Mouse (Mus musculus): ENCODE results near the gene Gm20715.
"Not testable (repeated sequence)": the region's sequence is repeated elsewhere in the genome, so short reads cannot be mapped to it uniquely, and the experiment has no call there.

Gm20715 gene

DNA sequence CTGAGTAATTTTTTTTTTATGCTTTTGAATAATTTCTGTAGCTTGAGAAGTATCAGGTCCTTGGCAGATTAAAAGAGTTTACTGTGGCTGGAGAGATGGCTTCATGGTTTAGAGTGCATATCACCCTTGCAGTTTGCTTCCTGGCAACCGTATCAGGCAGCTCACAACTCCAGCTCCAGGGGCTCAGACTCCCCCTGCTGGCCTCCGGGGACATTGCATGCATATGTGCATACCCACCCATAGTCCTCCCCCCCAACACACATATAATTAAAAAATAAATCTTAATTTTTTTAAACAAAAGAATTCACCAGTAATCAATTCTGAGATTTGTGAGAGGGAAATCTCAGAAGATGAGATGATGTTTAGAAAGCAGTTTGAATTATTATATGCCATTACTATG lies 20.3 kb downstream of the Gm20715 start:
- DNase-seq, result peak; percentile 50 to 57

DNA sequence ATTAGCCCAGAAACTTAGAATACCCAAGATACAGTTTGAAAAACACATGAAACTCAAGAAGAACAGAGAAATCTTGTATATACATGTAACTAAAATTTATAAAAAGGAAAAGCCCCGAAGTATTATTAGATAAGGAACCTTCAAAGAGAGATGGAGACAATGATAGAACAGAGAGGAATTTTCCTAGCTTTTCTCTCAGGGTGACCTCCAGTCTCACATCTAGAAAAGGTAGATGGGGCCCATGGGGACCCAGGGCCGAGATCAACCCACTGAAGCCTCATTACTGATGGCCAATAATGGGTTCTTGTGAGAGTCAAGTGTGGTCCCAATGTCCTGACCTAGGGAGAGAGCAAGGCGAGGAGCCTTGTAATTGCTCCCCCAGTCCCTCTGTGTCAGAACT lies 28.3 kb downstream of the Gm20715 start, which contains the start of gene Olfr1344:
Gene Olfr1344 (plus strand): TSS at position 301 of the 400 bp plus-strand sequence.
- no peak for DNase-seq

DNA sequence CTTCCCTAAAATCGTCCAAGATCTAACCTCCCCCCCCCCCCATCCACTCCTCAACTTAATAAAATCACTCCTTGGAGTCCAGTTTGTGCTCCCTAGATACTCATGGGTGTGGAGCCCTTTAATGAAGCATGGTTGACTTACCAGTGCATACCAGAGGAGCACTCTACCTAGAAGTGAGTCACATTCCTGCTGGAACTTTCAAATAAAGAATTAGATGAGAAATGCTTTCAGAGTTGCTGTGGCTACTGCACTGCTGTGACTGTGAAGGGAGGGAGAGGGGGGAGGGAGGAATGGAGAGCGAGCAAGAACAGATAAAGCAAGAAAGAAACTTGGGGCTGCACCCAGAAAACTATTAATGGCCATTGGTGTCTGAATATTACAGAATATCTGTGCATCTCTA lies 31.1 kb downstream of the Gm20715 start:
- no peak for DNase-seq

DNA sequence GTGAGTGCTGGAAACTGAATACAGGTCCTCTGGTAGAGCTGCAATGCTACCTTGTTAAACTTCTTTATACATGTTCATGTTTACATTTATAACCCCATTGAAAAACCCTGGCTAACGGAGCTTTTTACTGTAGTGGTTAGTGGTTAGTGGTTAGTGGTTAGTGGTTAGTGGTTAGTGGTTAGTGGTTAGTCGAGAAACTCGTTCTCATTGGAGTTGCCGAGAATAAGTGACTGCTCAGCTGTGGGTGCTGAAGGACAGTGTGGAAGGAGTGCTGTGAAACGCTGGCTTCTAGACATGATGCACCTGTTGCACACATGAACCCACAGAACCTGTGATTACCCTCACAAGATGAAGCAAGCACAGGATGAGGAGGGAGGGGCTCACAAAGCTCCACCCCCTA lies 37.7 kb downstream of the Gm20715 start:
- no peak for DNase-seq

DNA sequence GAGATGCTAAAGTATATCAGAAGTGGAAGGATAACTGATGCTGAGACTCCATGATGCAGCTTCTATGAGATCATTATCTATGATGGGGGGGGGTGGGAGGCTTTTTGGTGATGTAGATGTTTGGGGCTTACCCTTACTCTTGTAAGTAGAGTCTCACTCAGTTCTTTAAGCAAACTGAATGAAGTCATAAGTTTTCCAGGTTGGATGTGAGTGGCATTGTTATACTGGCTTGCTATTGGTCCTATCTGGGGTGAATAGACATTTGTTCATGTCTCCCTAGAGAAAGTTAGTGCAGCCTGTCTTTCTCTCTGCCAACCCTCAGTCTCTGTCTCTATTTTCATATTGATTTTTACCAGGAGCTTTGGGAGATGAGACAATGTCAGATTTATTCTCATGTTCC lies 45.8 kb downstream of the Gm20715 start, which contains the start of gene Olfr1336:
Gene Olfr1336 (plus strand): TSS at position 301 of the 400 bp plus-strand sequence.
- no peak for DNase-seq

DNA sequence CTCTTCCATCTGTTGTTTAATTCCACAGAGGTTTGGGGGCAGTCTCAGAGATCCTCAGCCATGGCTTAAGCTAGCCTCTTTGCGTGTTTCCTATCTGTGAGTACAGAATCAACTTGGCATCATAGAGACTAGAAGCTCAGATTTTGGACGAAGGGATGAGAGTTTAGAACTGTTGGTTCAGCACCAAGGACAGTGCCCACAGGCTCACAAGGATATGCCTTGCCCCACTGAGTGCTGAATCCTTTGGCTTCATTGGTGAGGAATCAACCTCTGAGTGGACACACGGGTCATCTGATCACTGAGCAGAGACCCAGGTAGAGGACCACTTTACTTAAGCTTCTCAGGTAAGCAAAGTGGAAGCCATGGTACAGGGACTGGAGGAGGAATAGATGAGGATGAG lies 46.3 kb downstream of the Gm20715 start:
- DNase-seq, result no peak

DNA sequence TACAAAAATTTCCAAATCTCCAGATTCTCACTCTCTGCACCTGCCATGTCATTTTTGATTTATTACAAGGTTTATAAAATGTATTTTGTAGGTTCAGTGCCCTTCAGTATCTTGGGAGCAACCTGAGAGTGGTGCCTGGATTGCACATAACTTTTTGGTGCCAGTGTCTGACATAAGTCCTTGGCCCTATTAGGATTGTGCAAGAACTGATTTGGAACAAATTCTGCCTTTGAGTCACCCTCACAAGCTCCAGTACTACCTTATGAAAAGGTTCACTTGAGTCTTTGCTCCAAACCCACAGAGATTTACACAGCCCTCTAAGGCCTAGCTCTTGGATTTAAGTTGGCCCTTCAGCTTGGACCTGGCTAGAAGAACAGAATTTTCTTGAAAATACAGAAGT lies 56.9 kb downstream of the Gm20715 start, which contains the start of gene Olfr1346:
Gene Olfr1346 (plus strand): TSS at position 151 of the 400 bp plus-strand sequence.
- no peak for DNase-seq

DNA sequence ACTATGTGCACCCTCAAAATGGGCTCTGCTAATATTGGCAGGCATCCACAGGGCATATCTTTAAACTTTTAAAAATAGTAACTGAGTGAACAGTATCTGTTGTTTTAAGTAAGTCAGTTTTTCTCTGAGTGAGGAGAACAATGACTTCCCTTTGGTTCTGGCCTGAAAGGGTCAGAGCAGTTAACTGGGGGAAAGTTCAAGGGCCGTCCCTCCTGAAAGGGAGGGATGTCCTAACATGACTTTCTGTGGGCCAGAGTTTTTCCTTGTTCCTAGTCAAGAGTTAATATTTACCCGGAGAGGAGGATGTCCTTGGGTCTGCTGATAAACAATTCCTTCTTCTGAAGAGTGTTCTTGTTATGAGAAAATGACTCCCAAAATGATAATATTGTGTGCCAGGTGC lies 67.6 kb downstream of the Gm20715 start:
- not testable (repeated sequence) for DNase-seq

DNA sequence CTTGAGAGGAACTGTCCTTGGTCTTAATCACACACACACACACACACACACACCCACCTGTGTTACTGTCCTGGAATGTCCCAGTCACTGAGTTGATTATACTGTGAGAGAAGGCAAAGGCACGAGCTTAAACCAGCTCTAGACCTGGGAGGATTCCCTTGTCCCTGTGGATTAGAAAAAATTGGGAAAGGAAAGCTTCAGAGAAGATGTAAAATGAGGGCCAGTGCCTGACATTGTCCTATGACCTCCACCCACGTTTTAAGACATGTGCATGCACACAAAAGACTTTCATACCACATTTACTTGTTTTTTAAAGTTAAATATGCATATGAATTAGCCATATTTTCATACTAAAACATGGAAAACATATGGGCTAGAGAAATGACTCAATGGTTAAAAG lies 76.8 kb downstream of the Gm20715 start, which contains the start of gene Olfr5:
Gene Olfr5 (minus strand): TSS at position 101 of the 400 bp plus-strand sequence.
- DNase-seq, result no peak
